Mouse (Mus musculus) forebrain, embryonic 12.5 days (tissue): Measurements from ENCODE around the gene Htatip2. TPM values are rescaled to one million over a fixed set of nuclear protein-coding genes. Genes with fewer than 3 reads are reported as not detected.
A peak's percentile ranks its signal among the peaks of the same experiment; 100 is the strongest.

Experiments used
- ATAC-seq: fragments of 200-750 bp; cut with Nextera tagmentation; 2 replicates; pipeline ENCODE4 v1.8.0; 2017; ENCODE audit warnings: moderate TSS enrichment; ENCODE audit not compliant: low FRiP score
- H3K27ac ChIP-seq: fragments of 300-500 bp; sonication (generic); 2 replicates; pipeline ENCODE4 v1.5.1; 2016; ENCODE audit warnings: mild to moderate bottlenecking
- H3K27me3 ChIP-seq: fragments of 300-500 bp; sonication (generic); 2 replicates; pipeline ENCODE4 v1.6.1; 2016; ENCODE audit warnings: mild to moderate bottlenecking
- H3K36me3 ChIP-seq: fragments of 300-500 bp; sonication (generic); replicated peaks from 2 replicates; pipeline ENCODE4 v1.6.1; 2016; ENCODE audit warnings: mild to moderate bottlenecking
- H3K4me1 ChIP-seq: fragments of 300-500 bp; sonication (generic); 2 replicates; pipeline ENCODE4 v1.6.1; 2016
- H3K4me2 ChIP-seq: fragments of 300-500 bp; sonication (generic); 2 replicates; pipeline ENCODE4 v1.6.1; 2016; ENCODE audit warnings: mild to moderate bottlenecking, moderate library complexity
- H3K4me3 ChIP-seq: fragments of 300-500 bp; sonication (generic); replicated peaks from 2 replicates; pipeline ENCODE4 v1.5.1; 2016; ENCODE audit warnings: mild to moderate bottlenecking
- H3K9ac ChIP-seq: fragments of 300-500 bp; sonication (generic); 2 replicates; pipeline ENCODE4 v1.6.1; 2016; ENCODE audit warnings: mild to moderate bottlenecking
- H3K9me3 ChIP-seq: fragments of 300-500 bp; sonication (generic); 2 replicates; pipeline ENCODE4 v1.6.1; 2016
- WGBS: fragments of 180-500 bp; shearing (Covaris S2); methylation state at CpG from one replicate; pipeline ENCODE4 v1.1.7; 2016; 5-methylcytosine and 5-hydroxymethylcytosine counted together
- polyA plus RNA-seq: library from polyadenylated mRNA; unstranded; fragments of >200 nt; fragmentation: Nextera tagmentation; extraction: Ambion mirVana; gene quantifications from 2 replicates; pipeline ENCODE4 v1.2.1, GENCODE M21; 2016

The Htatip2 gene
- polyA plus RNA-seq, 1 experiment from 2014 or later = 2.9 TPM

DNA sequence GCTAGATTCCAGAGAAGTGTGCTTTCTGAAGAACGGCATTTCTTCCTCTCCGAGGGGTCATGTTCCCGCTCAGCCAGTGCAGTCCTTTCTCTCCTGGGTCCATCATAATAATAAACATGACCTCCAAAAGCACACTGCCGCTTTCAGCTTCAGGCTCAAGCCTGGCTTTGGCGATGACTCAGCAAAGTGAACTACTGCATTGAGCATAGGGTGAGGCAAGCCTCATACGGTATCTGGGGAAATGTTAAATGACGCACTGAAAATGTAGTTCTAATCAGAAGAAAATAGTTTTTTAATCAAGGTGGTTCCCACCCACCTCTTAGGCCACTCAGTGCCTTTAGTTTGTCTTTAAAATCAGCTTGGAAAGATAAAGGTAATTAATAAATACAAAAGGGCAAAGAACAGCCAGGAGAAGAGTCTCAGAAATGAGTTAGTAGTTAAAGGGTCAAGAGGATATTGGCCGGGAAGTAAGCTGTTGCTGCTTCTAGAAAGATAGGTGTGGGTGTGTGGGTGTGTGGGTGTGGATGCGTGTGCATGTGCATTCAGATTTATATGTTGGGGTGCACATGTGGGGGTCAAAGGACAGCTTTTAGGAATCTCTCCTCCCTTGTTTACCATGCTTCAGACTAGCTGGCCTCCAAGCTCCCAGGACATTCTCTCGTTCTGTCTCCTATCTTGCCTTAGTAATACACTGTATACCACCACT is 5.2 kb downstream of the Htatip2 start:
- Histone ChIP-seq H3K4me2 (no peak overlapping the region), H3K9me3 (no peaks in the 10 kb centered on the region), H3K4me3 (no peak overlapping the region), H3K27ac (no peak overlapping the region), H3K36me3 (no peaks in the 10 kb centered on the region), H3K4me1 (peaks cover 6% of the 10 kb centered on the region), H3K27me3 (peaks cover 77% of the 10 kb centered on the region), H3K9ac (no peak overlapping the region)
- WGBS = 72% methylated on average over 10 of the region's 10 CpGs
- no peak for ATAC-seq

GRCm38 (mm10) chr7:49766166-49766565 is 7.3 kb downstream of the Htatip2 start:
- WGBS = 93% methylated on average over 7 of the region's 7 CpGs
- Histone ChIP-seq H3K9me3 (no peaks in the 10 kb centered on the region), H3K9ac (no peak overlapping the region), H3K36me3 (no peaks in the 10 kb centered on the region), H3K4me3 (no peak overlapping the region), H3K4me1 (peaks cover 7% of the 10 kb centered on the region; the same call in 1 of the 2 replicates), H3K27ac (no peak overlapping the region), H3K4me2 (no peak overlapping the region), H3K27me3 (peaks cover 75% of the 10 kb centered on the region)
- ATAC-seq = no peak

DNA sequence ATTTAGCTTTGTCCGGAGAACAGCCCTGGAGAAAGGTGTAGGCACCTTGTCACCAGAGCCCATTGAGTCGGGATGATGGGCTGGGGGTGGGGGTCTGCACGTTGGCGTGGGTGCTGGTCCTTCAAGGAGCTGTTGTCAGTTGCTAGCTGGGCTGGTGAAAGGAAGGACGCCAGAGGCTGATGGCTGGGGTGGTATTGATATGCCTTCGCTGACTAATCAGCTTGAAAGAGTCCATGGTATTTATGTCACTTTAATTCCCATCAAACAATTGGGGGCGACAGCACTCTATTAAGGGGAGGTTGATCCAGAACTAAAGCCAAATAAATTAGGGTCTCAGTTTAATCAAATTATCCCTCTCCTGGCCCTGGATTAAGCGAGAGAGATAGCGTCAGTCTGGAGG is 9.6 kb downstream of the Htatip2 start:
- peaks cover 70% of the 10 kb centered on the region for H3K27me3 ChIP-seq
- WGBS = 11% methylated on average over 9 of the region's 9 CpGs
- ATAC-seq = no peak
- H3K4me3 ChIP-seq = no peak overlapping the region
- no peaks in the 10 kb centered on the region for H3K9me3 ChIP-seq
- H3K4me2 ChIP-seq = no peak overlapping the region
- H3K9ac ChIP-seq = no peak overlapping the region
- H3K4me1 ChIP-seq = peaks cover 7% of the 10 kb centered on the region; the same call in 1 of the 2 replicates
- H3K36me3 ChIP-seq = no peaks in the 10 kb centered on the region
- H3K27ac ChIP-seq = no peak overlapping the region

- WGBS = 93% methylated on average over 2 of the region's 2 CpGs
- no peaks in the 10 kb centered on the region for H3K9me3 ChIP-seq
- no peak for ATAC-seq
- H3K4me2 ChIP-seq = no peak overlapping the region
- H3K36me3 ChIP-seq = no peaks in the 10 kb centered on the region
- peaks cover 8% of the 10 kb centered on the region for H3K4me1 ChIP-seq
- H3K27ac ChIP-seq = no peak overlapping the region
- no peak overlapping the region for H3K4me3 ChIP-seq
- peaks cover 42% of the 10 kb centered on the region for H3K27me3 ChIP-seq
- H3K9ac ChIP-seq = no peak overlapping the region
These were observed 15.5 kb downstream of the Htatip2 start for GRCm38 (mm10) chr7:49774396-49774795.

GRCm38 (mm10) chr7:49777585-49777984 is 18.7 kb downstream of the Htatip2 start:
- Histone ChIP-seq H3K27me3 (peaks cover 17% of the 10 kb centered on the region; the same call in 1 of the 2 replicates), H3K4me2 (no peak overlapping the region), H3K9ac (no peak overlapping the region), H3K27ac (no peak overlapping the region), H3K4me3 (no peak overlapping the region), H3K4me1 (peaks cover 20% of the 10 kb centered on the region), H3K9me3 (no peaks in the 10 kb centered on the region), H3K36me3 (peaks cover 12% of the 10 kb centered on the region)
- WGBS = 54% methylated on average over 3 of the region's 3 CpGs
- ATAC-seq = 0 out of 2 replicates have a peak, but pooled peaks have one; percentile 5

GRCm38 (mm10) chr7:49778114-49778901 is 19.4 kb downstream of the Htatip2 start, which contains the start of gene Prmt3:
Gene Prmt3 (plus strand): TSS chr7:49778346.
- ATAC-seq = peak; percentile 98
- H3K9me3 ChIP-seq = no peaks in the 10 kb centered on the region
- peaks cover 14% of the 10 kb centered on the region; the same call in 1 of the 2 replicates for H3K27me3 ChIP-seq
- H3K4me2 ChIP-seq = peak within 1 kb of the TSS; percentile 85
- H3K27ac ChIP-seq = peak within 1 kb of the TSS; percentile 70
- peaks cover 20% of the 10 kb centered on the region for H3K36me3 ChIP-seq
- under 1% methylated on average over 83 of the region's 92 CpGs for WGBS
- H3K4me3 ChIP-seq = peak within 1 kb of the TSS; percentile 82
- peak within 1 kb of the TSS; percentile 78 for H3K9ac ChIP-seq
- H3K4me1 ChIP-seq = peaks cover 20% of the 10 kb centered on the region

DNA sequence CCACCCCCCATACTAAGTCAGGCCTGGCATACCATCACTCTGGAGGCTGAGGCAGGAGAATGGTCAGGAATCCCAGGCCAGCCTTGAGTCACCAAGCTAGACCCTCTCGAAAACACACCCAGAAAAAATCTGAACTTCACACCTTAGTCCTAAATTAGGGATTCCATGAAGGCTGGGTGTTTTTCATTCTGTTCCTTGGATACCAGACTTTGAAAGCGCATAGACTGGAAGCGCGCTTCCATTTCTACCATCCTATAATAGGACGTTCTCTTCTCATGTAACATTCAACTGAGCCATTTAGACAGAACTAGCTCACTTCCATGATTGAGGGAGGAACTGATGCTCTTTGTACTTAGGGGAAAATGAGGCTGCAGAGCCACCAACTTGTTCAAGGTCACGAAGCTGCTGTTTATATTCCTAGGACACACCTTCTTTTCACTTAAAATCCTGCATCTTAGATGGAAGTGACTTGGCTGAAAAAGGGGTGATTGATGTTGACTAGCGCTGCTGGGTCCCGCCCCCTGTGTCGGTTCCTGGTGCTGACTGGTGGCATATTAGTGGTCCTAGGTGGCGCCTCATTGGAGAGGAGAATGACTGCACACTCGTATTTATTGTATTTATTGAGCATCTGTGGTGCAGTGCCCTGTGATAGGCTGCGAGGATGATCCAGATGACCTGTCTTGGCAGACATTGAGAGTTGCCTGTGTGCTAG is 20.1 kb downstream of the Htatip2 start:
- Histone ChIP-seq H3K27ac (no peak overlapping the region), H3K9me3 (no peaks in the 10 kb centered on the region), H3K4me3 (peak overlapping the region; percentile 82), H3K4me1 (peaks cover 20% of the 10 kb centered on the region), H3K27me3 (peaks cover 14% of the 10 kb centered on the region; the same call in 1 of the 2 replicates), H3K4me2 (peak overlapping the region; percentile 85), H3K36me3 (peaks cover 23% of the 10 kb centered on the region), H3K9ac (peak overlapping the region; percentile 78; the same call in 1 of the 2 replicates)
- WGBS = 76% methylated on average over 12 of the region's 12 CpGs
- ATAC-seq = no peak

DNA sequence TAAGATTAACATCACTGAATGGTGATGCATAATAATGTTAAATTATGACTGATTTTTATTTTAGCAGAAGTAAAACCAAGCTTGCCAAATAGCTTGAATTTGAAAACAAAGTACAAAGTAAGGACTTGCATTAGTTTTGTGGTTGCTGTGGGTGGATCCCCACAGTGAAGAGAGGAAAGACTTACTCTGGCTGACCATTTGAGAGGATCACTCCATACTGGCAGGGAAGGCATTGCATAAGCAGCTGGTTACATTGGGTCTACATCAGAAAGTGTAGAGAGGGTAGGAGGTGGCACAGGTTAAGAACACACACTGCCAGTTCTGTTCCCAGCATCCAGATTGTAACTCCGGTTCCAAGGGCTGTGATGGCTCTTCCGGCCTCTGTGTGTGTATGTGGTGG is 24.1 kb downstream of the Htatip2 start:
- no peak overlapping the region for H3K9ac ChIP-seq
- no peaks in the 10 kb centered on the region for H3K27me3 ChIP-seq
- 92% methylated on average over 2 of the region's 2 CpGs for WGBS
- H3K4me3 ChIP-seq = no peak overlapping the region
- H3K27ac ChIP-seq = no peak overlapping the region
- H3K9me3 ChIP-seq = no peaks in the 10 kb centered on the region
- H3K36me3 ChIP-seq = peaks cover 30% of the 10 kb centered on the region
- no peak overlapping the region for H3K4me2 ChIP-seq
- H3K4me1 ChIP-seq = peaks cover 20% of the 10 kb centered on the region
- ATAC-seq = no peak

DNA sequence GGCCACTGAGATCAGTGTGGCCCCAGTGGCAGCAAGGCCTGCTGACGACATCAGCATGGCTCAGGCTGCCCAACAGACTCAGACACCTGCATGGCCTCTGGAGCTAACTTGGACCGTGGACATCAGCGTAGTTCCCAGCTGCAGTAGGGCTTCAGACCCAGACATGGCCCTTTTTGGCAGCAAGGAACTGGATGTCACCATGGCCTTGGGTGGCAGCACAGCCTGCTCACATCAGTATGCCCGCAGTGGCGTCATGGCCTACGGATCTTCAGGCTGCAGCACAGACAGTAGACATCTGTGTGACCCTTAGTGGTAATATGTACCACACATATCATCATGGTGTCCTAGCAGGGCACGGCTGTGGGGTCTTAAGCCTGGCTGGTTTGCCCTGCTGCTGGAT is 26.2 kb downstream of the Htatip2 start:
- Histone ChIP-seq H3K9me3 (no peaks in the 10 kb centered on the region), H3K27ac (no peak overlapping the region), H3K27me3 (no peaks in the 10 kb centered on the region), H3K36me3 (peaks cover 46% of the 10 kb centered on the region), H3K4me2 (no peak overlapping the region), H3K4me3 (no peak overlapping the region), H3K9ac (no peak overlapping the region), H3K4me1 (peaks cover 4% of the 10 kb centered on the region; the same call in 1 of the 2 replicates)
- WGBS = 96% methylated on average over 7 of the region's 7 CpGs
- no peak for ATAC-seq

GRCm38 (mm10) chr7:49786618-49787382 is 27.9 kb downstream of the Htatip2 start:
- Histone ChIP-seq H3K9me3 (no peaks in the 10 kb centered on the region), H3K4me1 (no peaks in the 10 kb centered on the region; the same call in 1 of the 2 replicates), H3K27ac (no peak overlapping the region), H3K4me2 (no peak overlapping the region), H3K36me3 (peaks cover 56% of the 10 kb centered on the region), H3K9ac (no peak overlapping the region), H3K27me3 (no peaks in the 10 kb centered on the region), H3K4me3 (no peak overlapping the region)
- peak; percentile 53; the same call in 1 of the 2 replicates for ATAC-seq
- 66% methylated on average over 12 of the region's 12 CpGs for WGBS

GRCm38 (mm10) chr7:49787383-49787645 is 28.4 kb downstream of the Htatip2 start:
- Histone ChIP-seq H3K27me3 (no peaks in the 10 kb centered on the region), H3K4me1 (no peaks in the 10 kb centered on the region; the same call in 1 of the 2 replicates), H3K9me3 (no peaks in the 10 kb centered on the region), H3K4me3 (no peak overlapping the region), H3K9ac (no peak overlapping the region), H3K36me3 (peaks cover 52% of the 10 kb centered on the region), H3K4me2 (no peak overlapping the region), H3K27ac (no peak overlapping the region)
- WGBS = 95% methylated on average over 3 of the region's 3 CpGs
- ATAC-seq = no peak
